Mouse (Mus musculus): ENCODE data around the gene Fhit. TPM values are rescaled to one million over a fixed set of nuclear protein-coding genes. Genes with fewer than 3 reads are reported as not detected.
"Not testable (repeated sequence)": the region's sequence is repeated elsewhere in the genome, so short reads cannot be mapped to it uniquely, and the experiment has no call there.

Gene Fhit
- polyA plus RNA-seq, 1 experiment from 2014 or later, result 6.1 TPM

DNA sequence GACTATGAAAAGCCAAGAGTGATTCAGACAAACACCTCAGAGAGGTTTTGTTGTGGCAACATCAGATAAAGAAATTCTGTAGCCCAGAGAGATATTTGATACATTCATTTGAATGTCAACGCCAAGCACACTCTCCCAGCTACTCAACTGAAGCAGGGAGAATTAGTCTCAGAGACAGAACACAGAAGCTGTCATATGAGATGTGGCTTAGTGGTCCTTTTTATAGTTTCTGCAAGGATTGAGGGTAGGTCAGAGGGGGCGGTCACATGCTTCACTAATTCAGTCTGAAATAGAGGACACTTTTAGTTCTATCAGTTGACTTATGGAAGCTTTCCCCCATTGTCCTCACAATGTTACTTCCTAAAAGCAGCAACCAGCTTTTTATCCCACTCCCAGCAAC lies 98.2 kb downstream of the Fhit start:
- Histone ChIP-seq H3K27ac (replicated peaks in 1 of 2; ENCODE audit: control insufficient read depth in 1 of 2, insufficient read depth in 1 of 2, low read depth in 2 of 2, low read length in 2 of 2) (no peak overlapping the region), H3K4me2 (ENCODE audit: low read length) (no peak overlapping the region), H3K9ac (ENCODE audit: low read length) (no peak overlapping the region), H3K27me3 (ENCODE audit: control insufficient read depth, insufficient read depth, low read length) (no peaks in the 10 kb centered on the region), H3K4me3 (ENCODE audit: control insufficient read depth in 1 of 2, insufficient read depth in 1 of 2, low read depth in 1 of 2, low read length in 2 of 2) (no peak overlapping the region), H3K9me3 (ENCODE audit: control insufficient read depth, low read length) (no peaks in the 10 kb centered on the region), H3K4me1 (ENCODE audit: control insufficient read depth in 2 of 2, insufficient read depth in 2 of 2, low read length in 2 of 2) (no peaks in the 10 kb centered on the region), H3K36me3 (ENCODE audit: control insufficient read depth, insufficient read depth, low read length) (no peaks in the 10 kb centered on the region)
- ATAC-seq (ENCODE audit: insufficient number of reproducible peaks, insufficient read depth, low FRiP score, low read depth), result no peak
- 54% methylated on average over 2 of the region's 2 CpGs for WGBS

DNA sequence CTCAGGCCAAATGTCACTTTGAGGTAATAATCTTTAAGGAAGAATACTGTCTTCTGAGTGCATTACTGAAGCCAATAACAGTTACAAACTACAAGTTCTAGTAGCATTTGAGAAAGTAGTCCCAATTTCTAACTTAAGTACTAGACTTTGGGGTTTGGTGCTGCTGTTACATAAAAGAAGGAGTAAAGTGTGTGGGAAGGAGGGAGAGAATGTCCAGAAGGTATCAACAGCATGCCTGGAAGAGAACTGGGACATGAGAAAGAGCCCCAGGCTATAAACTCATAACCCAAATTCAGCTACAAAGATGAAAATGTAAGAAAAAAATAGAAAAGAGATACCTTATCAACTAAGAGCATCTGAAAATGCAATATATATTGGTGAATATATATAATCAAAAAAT lies 101.6 kb downstream of the Fhit start:
- H3K36me3 ChIP-seq (ENCODE audit: control insufficient read depth, insufficient read depth, low read length), result no peaks in the 10 kb centered on the region
- ATAC-seq (ENCODE audit: insufficient number of reproducible peaks, insufficient read depth, low FRiP score, low read depth), result no peak
- H3K27ac ChIP-seq (replicated peaks in 1 of 2; ENCODE audit: control insufficient read depth in 1 of 2, insufficient read depth in 1 of 2, low read depth in 2 of 2, low read length in 2 of 2), result no peak overlapping the region
- no peaks in the 10 kb centered on the region for H3K9me3 ChIP-seq (ENCODE audit: control insufficient read depth, low read length)
- no peaks in the 10 kb centered on the region for H3K27me3 ChIP-seq (ENCODE audit: control insufficient read depth, insufficient read depth, low read length)
- H3K4me1 ChIP-seq (ENCODE audit: control insufficient read depth in 2 of 2, insufficient read depth in 2 of 2, low read length in 2 of 2), result no peaks in the 10 kb centered on the region
- H3K9ac ChIP-seq (ENCODE audit: low read length), result no peak overlapping the region
- H3K4me2 ChIP-seq (ENCODE audit: low read length), result no peak overlapping the region
- H3K4me3 ChIP-seq (ENCODE audit: control insufficient read depth in 1 of 2, insufficient read depth in 1 of 2, low read depth in 1 of 2, low read length in 2 of 2), result no peak overlapping the region

DNA sequence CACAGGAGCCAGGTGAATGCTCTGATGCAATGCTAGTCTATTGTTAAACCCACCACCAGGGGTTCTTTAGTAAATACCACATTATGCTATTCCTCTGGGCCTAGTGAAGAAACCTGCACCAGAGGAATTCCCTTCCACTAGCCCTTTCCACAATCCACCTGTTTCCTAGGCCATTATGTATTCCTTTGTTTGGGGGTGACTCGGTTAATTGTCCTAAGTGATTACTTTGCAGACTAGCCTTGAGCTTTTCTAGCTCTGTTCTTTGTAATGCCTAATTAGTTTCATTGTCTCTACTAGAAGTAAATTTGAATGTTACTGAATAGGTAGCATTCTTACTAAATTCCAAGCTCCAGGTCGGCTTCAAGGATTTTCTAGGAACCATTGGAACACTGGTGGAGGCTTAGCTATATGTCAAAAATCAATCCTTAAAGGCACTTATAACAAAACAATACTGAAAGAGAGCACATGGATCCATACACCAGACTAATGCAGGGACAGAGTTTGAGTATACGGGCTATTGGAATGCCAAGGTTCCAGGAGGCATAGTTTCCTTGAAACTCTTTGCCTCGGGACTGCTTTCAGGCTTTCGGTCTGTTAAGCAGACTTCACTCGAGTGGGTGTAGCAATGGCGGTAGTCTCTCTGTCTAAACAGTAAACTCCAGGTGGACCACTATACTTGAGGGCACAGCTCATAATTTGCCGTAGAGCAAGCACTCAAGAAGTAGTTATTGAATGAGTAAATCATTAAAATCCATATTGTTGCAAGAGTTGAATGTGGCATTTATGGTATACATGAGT lies 122.1 kb downstream of the Fhit start:
- not testable (repeated sequence) for H3K4me3 ChIP-seq (ENCODE audit: control insufficient read depth in 1 of 2, insufficient read depth in 1 of 2, low read depth in 1 of 2, low read length in 2 of 2); ATAC-seq (ENCODE audit: insufficient number of reproducible peaks, insufficient read depth, low FRiP score, low read depth); H3K4me2 ChIP-seq (ENCODE audit: low read length); H3K4me1 ChIP-seq (ENCODE audit: control insufficient read depth in 2 of 2, insufficient read depth in 2 of 2, low read length in 2 of 2); H3K27me3 ChIP-seq (ENCODE audit: control insufficient read depth, insufficient read depth, low read length); H3K27ac ChIP-seq (replicated peaks in 1 of 2; ENCODE audit: control insufficient read depth in 1 of 2, insufficient read depth in 1 of 2, low read depth in 2 of 2, low read length in 2 of 2); H3K9me3 ChIP-seq (ENCODE audit: control insufficient read depth, low read length); H3K36me3 ChIP-seq (ENCODE audit: control insufficient read depth, insufficient read depth, low read length); H3K9ac ChIP-seq (ENCODE audit: low read length)
- 77% methylated on average over 8 of the region's 8 CpGs for WGBS

DNA sequence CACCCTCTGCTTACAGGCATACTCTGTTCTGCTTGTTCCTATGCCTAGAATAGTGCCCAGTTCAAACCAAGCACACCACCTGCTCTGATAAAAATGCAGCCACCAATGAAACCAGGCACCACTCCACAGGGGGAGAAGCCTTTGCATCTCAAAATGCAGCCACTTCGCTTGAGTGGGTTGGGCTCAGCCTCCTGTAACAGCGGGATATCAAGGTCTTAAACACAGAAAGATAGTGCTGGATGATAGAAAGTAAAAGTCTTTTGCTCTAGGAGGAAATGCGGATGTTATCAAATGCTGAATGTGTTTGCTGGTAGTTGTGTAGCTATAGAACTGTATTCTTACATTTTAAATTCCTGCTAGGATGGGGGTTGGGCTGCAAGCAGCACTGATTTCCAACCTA lies 140.4 kb downstream of the Fhit start:
- WGBS, result 20% methylated on average over 3 of the region's 3 CpGs
- ATAC-seq (ENCODE audit: insufficient number of reproducible peaks, insufficient read depth, low FRiP score, low read depth), result no peak
- H3K4me2 ChIP-seq (ENCODE audit: low read length), result no peak overlapping the region

DNA sequence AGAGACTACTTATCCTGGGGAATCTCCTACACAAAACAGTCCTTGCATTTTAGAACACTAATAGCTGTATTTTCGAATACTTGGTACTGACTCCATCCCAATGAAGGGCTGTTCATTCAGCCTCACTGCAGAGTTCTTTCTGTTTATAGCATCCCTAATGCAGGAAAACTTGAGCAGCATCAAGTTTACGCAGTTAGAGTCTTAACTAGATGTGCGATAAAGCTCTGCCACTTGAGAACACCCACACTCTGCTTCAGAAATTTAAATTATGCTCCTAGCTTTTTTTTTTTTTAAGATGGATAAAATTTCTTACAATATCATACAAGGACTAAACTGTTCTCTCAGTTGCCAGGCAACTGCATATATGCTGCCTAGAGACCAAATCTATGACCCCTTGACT lies 183.2 kb downstream of the Fhit start:
- WGBS, result 86% methylated on average over 3 of the region's 3 CpGs

More for the DNA sequence above, 140.4 kb downstream of the Fhit start:
- Histone ChIP-seq H3K36me3 (ENCODE audit: control insufficient read depth, insufficient read depth, low read length) (no peaks in the 10 kb centered on the region), H3K4me3 (ENCODE audit: control insufficient read depth in 1 of 2, insufficient read depth in 1 of 2, low read depth in 1 of 2, low read length in 2 of 2) (no peak overlapping the region), H3K4me1 (ENCODE audit: control insufficient read depth in 2 of 2, insufficient read depth in 2 of 2, low read length in 2 of 2) (no peaks in the 10 kb centered on the region), H3K27me3 (ENCODE audit: control insufficient read depth, insufficient read depth, low read length) (no peaks in the 10 kb centered on the region), H3K9ac (ENCODE audit: low read length) (no peak overlapping the region), H3K9me3 (ENCODE audit: control insufficient read depth, low read length) (no peaks in the 10 kb centered on the region), H3K27ac (replicated peaks in 1 of 2; ENCODE audit: control insufficient read depth in 1 of 2, insufficient read depth in 1 of 2, low read depth in 2 of 2, low read length in 2 of 2) (no peak overlapping the region)

DNA sequence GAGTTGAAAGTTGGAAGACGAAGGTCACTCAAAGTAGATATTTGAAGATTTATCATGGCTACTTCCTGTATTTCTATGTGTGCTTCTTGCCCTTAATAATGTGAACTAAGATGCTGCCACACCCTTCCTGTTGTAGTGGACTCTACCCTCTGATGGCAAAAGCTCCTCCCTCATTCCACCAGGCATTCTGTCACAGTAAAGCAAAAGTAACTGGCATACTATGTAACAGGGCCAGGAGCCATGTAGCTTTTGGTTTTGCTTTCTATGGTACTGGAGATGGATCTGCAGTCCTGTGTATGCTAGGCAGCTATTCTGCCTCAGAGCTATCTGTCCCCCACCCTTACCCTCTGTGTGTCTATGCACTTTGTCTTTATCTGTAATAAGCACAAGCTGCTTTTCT lies 220.2 kb downstream of the Fhit start:
- H3K27ac ChIP-seq (replicated peaks in 1 of 2; ENCODE audit: control insufficient read depth in 1 of 2, insufficient read depth in 1 of 2, low read depth in 2 of 2, low read length in 2 of 2), result no peak overlapping the region
- no peaks in the 10 kb centered on the region for H3K27me3 ChIP-seq (ENCODE audit: control insufficient read depth, insufficient read depth, low read length)
- no peaks in the 10 kb centered on the region for H3K36me3 ChIP-seq (ENCODE audit: control insufficient read depth, insufficient read depth, low read length)
- no peaks in the 10 kb centered on the region for H3K9me3 ChIP-seq (ENCODE audit: control insufficient read depth, low read length)
- no peaks in the 10 kb centered on the region for H3K4me1 ChIP-seq (ENCODE audit: control insufficient read depth in 2 of 2, insufficient read depth in 2 of 2, low read length in 2 of 2)
- H3K9ac ChIP-seq (ENCODE audit: low read length), result no peak overlapping the region
- no peak for ATAC-seq (ENCODE audit: insufficient number of reproducible peaks, insufficient read depth, low FRiP score, low read depth)
- WGBS, result 67% methylated on average over 1 of the region's 1 CpGs
- H3K4me3 ChIP-seq (ENCODE audit: control insufficient read depth in 1 of 2, insufficient read depth in 1 of 2, low read depth in 1 of 2, low read length in 2 of 2), result no peak overlapping the region
- no peak overlapping the region for H3K4me2 ChIP-seq (ENCODE audit: low read length)

More for the DNA sequence above, 183.2 kb downstream of the Fhit start:
- ATAC-seq (ENCODE audit: insufficient number of reproducible peaks, insufficient read depth, low FRiP score, low read depth), result no peak
- Histone ChIP-seq H3K9me3 (ENCODE audit: control insufficient read depth, low read length) (no peaks in the 10 kb centered on the region), H3K27ac (replicated peaks in 1 of 2; ENCODE audit: control insufficient read depth in 1 of 2, insufficient read depth in 1 of 2, low read depth in 2 of 2, low read length in 2 of 2) (no peak overlapping the region), H3K27me3 (ENCODE audit: control insufficient read depth, insufficient read depth, low read length) (no peaks in the 10 kb centered on the region), H3K36me3 (ENCODE audit: control insufficient read depth, insufficient read depth, low read length) (no peaks in the 10 kb centered on the region), H3K4me1 (ENCODE audit: control insufficient read depth in 2 of 2, insufficient read depth in 2 of 2, low read length in 2 of 2) (no peaks in the 10 kb centered on the region), H3K9ac (ENCODE audit: low read length) (no peak overlapping the region), H3K4me2 (ENCODE audit: low read length) (no peak overlapping the region), H3K4me3 (ENCODE audit: control insufficient read depth in 1 of 2, insufficient read depth in 1 of 2, low read depth in 1 of 2, low read length in 2 of 2) (no peak overlapping the region)

DNA sequence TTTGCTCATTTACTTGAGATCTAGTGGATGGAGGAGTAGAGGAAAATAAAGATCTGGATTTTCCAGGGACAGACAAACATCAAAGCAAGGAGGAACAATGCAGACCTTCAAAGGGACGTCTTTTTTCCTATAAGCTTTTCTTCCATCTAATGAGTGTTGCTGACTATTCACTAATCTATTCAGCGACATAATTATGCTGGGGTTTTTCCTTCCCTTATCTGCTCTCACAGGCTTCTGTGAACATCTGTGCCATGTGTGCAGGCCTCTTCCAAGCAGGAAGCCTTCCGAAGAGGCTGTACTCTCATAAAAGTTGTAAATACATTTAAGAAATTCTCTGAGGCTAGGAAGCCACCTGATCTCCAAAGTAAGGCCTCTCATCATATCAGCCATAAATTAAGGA lies 228.2 kb downstream of the Fhit start:
- H3K9ac ChIP-seq (ENCODE audit: low read length), result no peak overlapping the region
- no peak overlapping the region for H3K27ac ChIP-seq (replicated peaks in 1 of 2; ENCODE audit: control insufficient read depth in 1 of 2, insufficient read depth in 1 of 2, low read depth in 2 of 2, low read length in 2 of 2)
- 40% methylated on average over 3 of the region's 3 CpGs for WGBS
- no peaks in the 10 kb centered on the region for H3K4me1 ChIP-seq (ENCODE audit: control insufficient read depth in 2 of 2, insufficient read depth in 2 of 2, low read length in 2 of 2)
- no peak overlapping the region for H3K4me3 ChIP-seq (ENCODE audit: control insufficient read depth in 1 of 2, insufficient read depth in 1 of 2, low read depth in 1 of 2, low read length in 2 of 2)
- H3K36me3 ChIP-seq (ENCODE audit: control insufficient read depth, insufficient read depth, low read length), result no peaks in the 10 kb centered on the region
- H3K9me3 ChIP-seq (ENCODE audit: control insufficient read depth, low read length), result no peaks in the 10 kb centered on the region
- H3K27me3 ChIP-seq (ENCODE audit: control insufficient read depth, insufficient read depth, low read length), result no peaks in the 10 kb centered on the region
- ATAC-seq (ENCODE audit: insufficient number of reproducible peaks, insufficient read depth, low FRiP score, low read depth), result no peak
- H3K4me2 ChIP-seq (ENCODE audit: low read length), result no peak overlapping the region
